Mouse (Mus musculus) embryonic facial prominence, embryonic 15.5 days (tissue): ENCODE measurements around the gene Lypd9. TPM values are rescaled to one million over a fixed set of nuclear protein-coding genes. Genes with fewer than 3 reads are reported as not detected.
"Not testable (repeated sequence)": the region's sequence is repeated elsewhere in the genome, so short reads cannot be mapped to it uniquely, and the experiment has no call there.

Experiments
- ATAC-seq: fragments of 200-750 bp; cut with Nextera tagmentation; 2 replicates; pipeline ENCODE4 v1.8.0; 2017; ENCODE audit warnings: low read depth, moderate TSS enrichment; ENCODE audit not compliant: insufficient number of reproducible peaks, low FRiP score, low TSS enrichment
- H3K27ac ChIP-seq: fragments of 300-500 bp; sonication (generic); replicated peaks from 2 replicates; pipeline ENCODE4 v1.5.1; 2015; ENCODE audit warnings: mild to moderate bottlenecking, inconsistent platforms
- H3K27me3 ChIP-seq: fragments of 300-500 bp; sonication (generic); 2 replicates; pipeline ENCODE4 v1.6.1; 2015; ENCODE audit warnings: inconsistent platforms
- H3K36me3 ChIP-seq: fragments of 300-500 bp; sonication (generic); 2 replicates; pipeline ENCODE4 v1.6.1; 2015; ENCODE audit warnings: mild to moderate bottlenecking, inconsistent platforms
- H3K4me1 ChIP-seq: fragments of 300-500 bp; sonication (generic); 2 replicates; pipeline ENCODE4 v1.6.1; 2015; ENCODE audit warnings: inconsistent platforms
- H3K4me2 ChIP-seq: fragments of 300-500 bp; sonication (generic); replicated peaks from 2 replicates; pipeline ENCODE4 v1.6.1; 2015; ENCODE audit warnings: mild to moderate bottlenecking, inconsistent platforms
- H3K4me3 ChIP-seq: fragments of 300-500 bp; sonication (generic); replicated peaks from 2 replicates; pipeline ENCODE4 v1.5.1; 2015; ENCODE audit warnings: mild to moderate bottlenecking, inconsistent platforms
- H3K9ac ChIP-seq: fragments of 300-500 bp; sonication (generic); 2 replicates; pipeline ENCODE4 v1.6.1; 2015; ENCODE audit warnings: inconsistent platforms
- H3K9me3 ChIP-seq: fragments of 300-500 bp; sonication (generic); replicated peaks from 2 replicates; pipeline ENCODE4 v1.6.1; 2016; ENCODE audit warnings: inconsistent platforms
- WGBS: fragments of 180-500 bp; shearing (Covaris S2); methylation state at CpG from one replicate; pipeline ENCODE4 v1.1.7; 2015; 5-methylcytosine and 5-hydroxymethylcytosine counted together
- polyA plus RNA-seq: library from polyadenylated mRNA; unstranded; fragments of >200 nt; fragmentation: Nextera tagmentation; extraction: Ambion mirVana; gene quantifications from 2 replicates; pipeline ENCODE4 v1.2.1, GENCODE M21; 2015

Lypd9 gene
- polyA plus RNA-seq, result not detected in 2 replicates

- no peak within 1 kb of the TSS for H3K27ac ChIP-seq
- ATAC-seq, result no peak
Measured at GRCm38 (mm10) chr11:58452759-58453158, at the start of gene Lypd9. TSS of gene Lypd9 (minus strand) at chr11:58452923.

GRCm38 (mm10) chr11:58502472-58502871 is 49.7 kb upstream of the Lypd9 start, which contains the start of gene Olfr331:
TSS of gene Olfr331 (minus strand) at chr11:58502572.
- not testable (repeated sequence) for ATAC-seq

More at GRCm38 (mm10) chr11:58452759-58453158, at the start of gene Lypd9:
- no peaks in the 10 kb centered on the region for H3K4me1 ChIP-seq
- WGBS, result 95% methylated on average over 9 of the region's 9 CpGs
- no peak within 1 kb of the TSS for H3K4me3 ChIP-seq
- no peak within 1 kb of the TSS for H3K4me2 ChIP-seq
- H3K36me3 ChIP-seq, result no peaks in the 10 kb centered on the region
- no peak within 1 kb of the TSS for H3K9ac ChIP-seq
- 0 out of 2 replicates have a peak, but pooled peaks cover 2% of the 10 kb centered on the region for H3K9me3 ChIP-seq
- H3K27me3 ChIP-seq, result no peaks in the 10 kb centered on the region

GRCm38 (mm10) chr11:58499290-58499689 is 46.6 kb upstream of the Lypd9 start:
- no peak overlapping the region for H3K4me3 ChIP-seq
- H3K9ac ChIP-seq, result no peak overlapping the region
- no peak for ATAC-seq

More at GRCm38 (mm10) chr11:58502472-58502871, 49.7 kb upstream of the Lypd9 start, which contains the start of gene Olfr331:
- not testable (repeated sequence) for H3K4me3 ChIP-seq, H3K4me1 ChIP-seq, H3K36me3 ChIP-seq, H3K27me3 ChIP-seq, H3K4me2 ChIP-seq, H3K9me3 ChIP-seq, H3K9ac ChIP-seq, H3K27ac ChIP-seq

GRCm38 (mm10) chr11:58498761-58499160 is 46.0 kb upstream of the Lypd9 start:
- Histone ChIP-seq H3K9ac (no peak overlapping the region), H3K4me2 (no peak overlapping the region), H3K27ac (no peak overlapping the region), H3K4me3 (no peak overlapping the region), H3K27me3 (no peaks in the 10 kb centered on the region), H3K9me3 (no peaks in the 10 kb centered on the region), H3K36me3 (no peaks in the 10 kb centered on the region), H3K4me1 (no peaks in the 10 kb centered on the region)
- ATAC-seq, result no peak
- WGBS, result 76% methylated on average over 9 of the region's 9 CpGs

More at GRCm38 (mm10) chr11:58499290-58499689, 46.6 kb upstream of the Lypd9 start:
- no peak overlapping the region for H3K27ac ChIP-seq
- 32% methylated on average over 3 of the region's 3 CpGs for WGBS
- no peaks in the 10 kb centered on the region for H3K36me3 ChIP-seq
- H3K4me2 ChIP-seq, result no peak overlapping the region
- H3K4me1 ChIP-seq, result no peaks in the 10 kb centered on the region
- no peaks in the 10 kb centered on the region for H3K9me3 ChIP-seq
- H3K27me3 ChIP-seq, result no peaks in the 10 kb centered on the region

GRCm38 (mm10) chr11:58492455-58492854 is 39.7 kb upstream of the Lypd9 start, which contains the start of gene Olfr332:
TSS of gene Olfr332 (minus strand) at chr11:58492555.
- Histone ChIP-seq H3K4me2 (no peak within 1 kb of the TSS), H3K9ac (no peak within 1 kb of the TSS), H3K9me3 (no peaks in the 10 kb centered on the region), H3K4me1 (no peaks in the 10 kb centered on the region), H3K27ac (no peak within 1 kb of the TSS), H3K27me3 (no peaks in the 10 kb centered on the region), H3K36me3 (no peaks in the 10 kb centered on the region), H3K4me3 (no peak within 1 kb of the TSS)
- ATAC-seq, result no peak
- 80% methylated on average over 2 of the region's 2 CpGs for WGBS

GRCm38 (mm10) chr11:58462170-58462569 is 9.4 kb upstream of the Lypd9 start, which contains the start of gene Olfr30:
TSS of gene Olfr30 (minus strand) at chr11:58462270.
- H3K9me3 ChIP-seq, result no peaks in the 10 kb centered on the region
- no peak within 1 kb of the TSS for H3K27ac ChIP-seq
- H3K9ac ChIP-seq, result no peak within 1 kb of the TSS
- no peaks in the 10 kb centered on the region for H3K4me1 ChIP-seq
- no peak within 1 kb of the TSS for H3K4me3 ChIP-seq
- no peak for ATAC-seq
- H3K36me3 ChIP-seq, result no peaks in the 10 kb centered on the region
- no peaks in the 10 kb centered on the region for H3K27me3 ChIP-seq
- no peak within 1 kb of the TSS for H3K4me2 ChIP-seq

GRCm38 (mm10) chr11:58453592-58453991 is 869 bp upstream of the Lypd9 start:
- Histone ChIP-seq H3K36me3 (no peaks in the 10 kb centered on the region), H3K9me3 (0 out of 2 replicates have a peak, but pooled peaks cover 2% of the 10 kb centered on the region), H3K4me2 (no peak overlapping the region), H3K4me1 (no peaks in the 10 kb centered on the region), H3K27me3 (no peaks in the 10 kb centered on the region), H3K27ac (no peak overlapping the region), H3K4me3 (no peak overlapping the region), H3K9ac (no peak overlapping the region)
- no peak for ATAC-seq
- WGBS, result 13% methylated on average over 4 of the region's 4 CpGs

GRCm38 (mm10) chr11:58437866-58438265 is 14.9 kb downstream of the Lypd9 start:
- Histone ChIP-seq H3K9ac (no peak overlapping the region), H3K27ac (no peak overlapping the region), H3K4me1 (no peaks in the 10 kb centered on the region), H3K27me3 (no peaks in the 10 kb centered on the region), H3K36me3 (no peaks in the 10 kb centered on the region), H3K4me3 (no peak overlapping the region), H3K4me2 (no peak overlapping the region), H3K9me3 (no peaks in the 10 kb centered on the region)
- WGBS, result 40% methylated on average over 5 of the region's 5 CpGs
- no peak for ATAC-seq

- Histone ChIP-seq H3K4me1 (no peaks in the 10 kb centered on the region), H3K4me2 (no peak within 1 kb of the TSS), H3K27me3 (no peaks in the 10 kb centered on the region), H3K9me3 (no peaks in the 10 kb centered on the region), H3K9ac (no peak within 1 kb of the TSS), H3K36me3 (no peaks in the 10 kb centered on the region), H3K27ac (no peak within 1 kb of the TSS), H3K4me3 (no peak within 1 kb of the TSS)
- ATAC-seq, result no peak
- WGBS, result 86% methylated on average over 3 of the region's 3 CpGs
Measured at GRCm38 (mm10) chr11:58432259-58432658, 20.5 kb downstream of the Lypd9 start, which contains the start of gene Gm12253. TSS of gene Gm12253 (plus strand) at chr11:58432559.

GRCm38 (mm10) chr11:58420815-58421214 is 31.9 kb downstream of the Lypd9 start, which contains the start of gene 1810065E05Rik:
TSS of gene 1810065E05Rik (plus strand) at chr11:58421111.
- Histone ChIP-seq H3K9ac (no peak within 1 kb of the TSS), H3K4me1 (no peaks in the 10 kb centered on the region), H3K4me2 (no peak within 1 kb of the TSS), H3K4me3 (no peak within 1 kb of the TSS), H3K9me3 (no peaks in the 10 kb centered on the region), H3K27ac (no peak within 1 kb of the TSS), H3K36me3 (no peaks in the 10 kb centered on the region), H3K27me3 (no peaks in the 10 kb centered on the region)
- no peak for ATAC-seq
- WGBS, result 69% methylated on average over 1 of the region's 1 CpGs

- Histone ChIP-seq H3K4me3 (no peak overlapping the region), H3K4me2 (no peak overlapping the region), H3K27me3 (no peaks in the 10 kb centered on the region), H3K27ac (no peak overlapping the region), H3K4me1 (no peaks in the 10 kb centered on the region), H3K9me3 (no peaks in the 10 kb centered on the region), H3K36me3 (no peaks in the 10 kb centered on the region), H3K9ac (no peak overlapping the region)
- ATAC-seq, result no peak
- 52% methylated on average over 3 of the region's 3 CpGs for WGBS
Measured at GRCm38 (mm10) chr11:58418336-58418735, 34.4 kb downstream of the Lypd9 start.

- H3K27me3 ChIP-seq, result no peaks in the 10 kb centered on the region
- no peak overlapping the region for H3K9ac ChIP-seq
- H3K4me2 ChIP-seq, result no peak overlapping the region
- H3K27ac ChIP-seq, result no peak overlapping the region
- ATAC-seq, result no peak
- no peak overlapping the region for H3K4me3 ChIP-seq
- H3K9me3 ChIP-seq, result no peaks in the 10 kb centered on the region
- H3K36me3 ChIP-seq, result no peaks in the 10 kb centered on the region
- WGBS, result 70% methylated on average over 3 of the region's 3 CpGs
- no peaks in the 10 kb centered on the region for H3K4me1 ChIP-seq
Measured at GRCm38 (mm10) chr11:58408066-58408465, 44.7 kb downstream of the Lypd9 start.
